Mouse (Mus musculus) spleen, postnatal 10 days (tissue): ENCODE results near the gene Gm8871.
"Not testable (repeated sequence)": the region's sequence is repeated elsewhere in the genome, so short reads cannot be mapped to it uniquely, and the experiment has no call there.

ENCODE experiments used
- DNase-seq, 2 experiments: peaks; one replicate each; pipeline ENCODE4 v3.0.0; 2021 to 2022; ENCODE audit warnings: low spot score in 2 of 2

Gm8871 gene

DNA sequence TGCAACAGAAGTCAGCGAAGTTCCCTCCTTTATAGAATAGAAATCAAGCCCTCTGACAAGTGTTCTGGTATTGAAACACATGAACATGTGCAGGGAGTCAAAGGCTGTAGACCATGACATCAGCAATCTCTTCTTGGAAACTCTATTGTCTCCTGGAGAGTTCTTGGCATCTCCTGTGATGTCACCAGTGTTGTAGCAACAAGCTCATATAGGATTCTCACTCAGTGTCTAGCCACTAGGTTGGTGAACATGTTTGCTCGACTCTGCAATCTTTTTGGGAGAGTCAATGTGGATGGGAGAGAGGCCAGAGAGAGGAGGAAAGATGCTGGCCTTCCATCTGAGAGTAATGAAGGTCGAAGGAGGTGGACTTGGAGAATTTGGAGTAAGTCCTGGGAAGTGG is at the start of gene Gm8871, which contains the start of gene Gm8857:
Gm8871 (plus strand) TSS at position 301 of the 400 bp plus-strand sequence.
Gm8857 (plus strand) TSS at position 303 of the 400 bp plus-strand sequence.
- DNase-seq: not testable (repeated sequence)

DNA sequence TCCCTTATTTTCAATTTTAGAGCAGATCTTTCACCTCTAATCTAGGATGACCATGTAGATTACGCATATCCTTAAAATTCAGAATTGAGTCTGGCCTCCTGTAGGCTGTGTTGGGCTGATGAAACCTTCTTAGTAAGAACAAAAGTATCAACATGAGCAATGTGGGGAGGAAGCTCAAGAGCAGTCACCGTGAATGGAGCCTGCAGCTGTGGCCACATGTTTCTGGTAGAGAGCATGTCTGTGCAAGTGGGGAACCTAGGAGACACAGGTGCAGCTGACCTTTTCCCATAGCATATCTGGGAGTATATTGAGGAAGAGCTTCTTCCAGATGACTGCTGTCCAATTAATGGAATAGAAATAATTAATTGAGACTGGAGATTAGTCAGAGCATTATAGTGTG is 5.9 kb downstream of the Gm8871 start:
- DNase-seq: not testable (repeated sequence)

DNA sequence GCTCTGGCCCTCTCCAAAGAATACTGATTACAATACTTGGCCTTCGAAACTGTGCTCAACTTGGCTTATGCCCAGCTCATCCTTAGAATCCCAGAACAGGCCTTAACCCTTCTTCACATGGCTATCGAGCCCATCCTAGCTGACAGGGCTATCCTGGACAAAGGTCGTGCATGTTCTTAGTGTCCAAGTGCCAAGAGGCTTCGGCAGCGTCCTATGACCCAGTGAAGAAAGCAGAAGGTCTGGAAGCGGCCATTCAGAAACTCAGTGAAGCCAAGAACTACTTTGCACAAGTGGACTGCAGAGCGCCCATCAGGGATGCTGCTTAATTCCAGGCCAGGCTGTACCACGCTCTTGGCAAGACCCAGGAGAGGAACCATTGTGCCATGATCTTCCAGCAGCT is 10.5 kb downstream of the Gm8871 start:
- DNase-seq: peak in 1 of 2 experiments; percentile 10
